Mouse (Mus musculus) gastrocnemius, adult 2 months (tissue): Measurements from ENCODE around the gene Tbx3. TPM values are rescaled to one million over a fixed set of nuclear protein-coding genes. Genes with fewer than 3 reads are reported as not detected.

Experiments
- DNase-seq: peaks from one replicate; pipeline ENCODE4 v3.0.0; 2022
- H3K27ac ChIP-seq: fragments of 200-600 bp; 2 replicates; pipeline ENCODE4 v1.8.1; 2022; ENCODE audit warnings: mild to moderate bottlenecking
- H3K4me3 ChIP-seq: fragments of 200-600 bp; 2 replicates; pipeline ENCODE4 v1.8.1; 2022; ENCODE audit warnings: mild to moderate bottlenecking, moderate library complexity
- CTCF ChIP-seq: fragments of 200-600 bp; IDR thresholded peaks from 2 replicates; pipeline ENCODE4 v1.8.1; 2022; ENCODE audit warnings: antibody characterized with exemption, mild to moderate bottlenecking, moderate library complexity
- intact Hi-C: fragments of 180-260 bp; cut with DNase I; formaldehyde crosslinking; loops from one replicate; pipeline ENCODE4 v1.15.1; 2025
- total RNA-seq, 2 experiments: library from RNA; stranded (reverse); gene quantifications; 2 replicates each; pipeline ENCODE4 v1.2.3; 2021

The Tbx3 gene
- total RNA-seq, 2 experiments from 2014 or later: 3.9 to 7.7 TPM

GRCm38 (mm10) chr5:119683861-119684260 is 13.4 kb downstream of the Tbx3 start:
- no peak overlapping the region for H3K27ac ChIP-seq
- DNase-seq: no peak
- no peak for TF ChIP-seq CTCF
- intact Hi-C loops: no loop called here
- no peak overlapping the region for H3K4me3 ChIP-seq

GRCm38 (mm10) chr5:119684701-119685391 is 14.4 kb downstream of the Tbx3 start:
- peak overlapping the region; percentile 0; the same call in 1 of the 2 replicates for H3K4me3 ChIP-seq
- H3K27ac ChIP-seq: no peak overlapping the region
- intact Hi-C loops: no loop called here
- no peak for DNase-seq
- TF ChIP-seq CTCF: no peak

DNA sequence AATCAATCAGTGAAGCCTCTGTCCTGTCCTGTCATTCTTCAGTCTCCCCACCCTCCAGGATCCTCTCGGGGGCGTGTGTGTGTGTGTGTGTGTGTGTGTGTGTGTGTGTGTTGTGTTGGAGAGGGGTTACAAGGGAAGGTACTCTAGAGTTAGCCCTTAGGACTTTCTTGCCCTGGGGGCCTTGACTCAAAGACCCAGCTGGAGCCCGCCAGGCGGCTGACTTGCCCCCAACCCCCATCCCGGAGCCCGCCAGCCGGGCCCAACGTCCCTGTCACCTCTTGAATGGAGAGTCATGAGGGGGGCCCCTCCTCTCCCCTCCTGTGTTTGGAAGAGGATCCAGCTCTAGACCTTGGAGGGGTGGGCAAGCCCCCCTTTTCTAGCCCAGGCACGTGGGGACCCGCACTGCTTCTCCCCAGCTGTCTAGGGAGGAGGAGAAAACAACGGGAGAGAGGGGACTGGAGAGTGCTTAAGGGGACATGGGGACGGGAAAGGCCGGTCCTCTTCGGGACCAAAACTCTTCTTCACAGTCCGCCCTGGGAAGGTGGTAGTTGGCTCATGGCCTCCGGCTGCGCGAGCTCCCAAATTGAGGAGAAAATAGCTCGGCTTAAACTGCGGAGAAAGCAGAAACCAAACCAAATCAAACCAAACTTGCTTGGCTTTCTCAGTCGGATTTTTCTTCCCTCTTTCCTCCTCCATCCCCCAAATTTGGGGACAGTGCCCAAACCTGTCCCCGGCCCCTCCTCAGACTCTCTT is 15.2 kb downstream of the Tbx3 start:
- peak overlapping the region; percentile 72 for H3K27ac ChIP-seq
- intact Hi-C loops: no loop called here

DNA sequence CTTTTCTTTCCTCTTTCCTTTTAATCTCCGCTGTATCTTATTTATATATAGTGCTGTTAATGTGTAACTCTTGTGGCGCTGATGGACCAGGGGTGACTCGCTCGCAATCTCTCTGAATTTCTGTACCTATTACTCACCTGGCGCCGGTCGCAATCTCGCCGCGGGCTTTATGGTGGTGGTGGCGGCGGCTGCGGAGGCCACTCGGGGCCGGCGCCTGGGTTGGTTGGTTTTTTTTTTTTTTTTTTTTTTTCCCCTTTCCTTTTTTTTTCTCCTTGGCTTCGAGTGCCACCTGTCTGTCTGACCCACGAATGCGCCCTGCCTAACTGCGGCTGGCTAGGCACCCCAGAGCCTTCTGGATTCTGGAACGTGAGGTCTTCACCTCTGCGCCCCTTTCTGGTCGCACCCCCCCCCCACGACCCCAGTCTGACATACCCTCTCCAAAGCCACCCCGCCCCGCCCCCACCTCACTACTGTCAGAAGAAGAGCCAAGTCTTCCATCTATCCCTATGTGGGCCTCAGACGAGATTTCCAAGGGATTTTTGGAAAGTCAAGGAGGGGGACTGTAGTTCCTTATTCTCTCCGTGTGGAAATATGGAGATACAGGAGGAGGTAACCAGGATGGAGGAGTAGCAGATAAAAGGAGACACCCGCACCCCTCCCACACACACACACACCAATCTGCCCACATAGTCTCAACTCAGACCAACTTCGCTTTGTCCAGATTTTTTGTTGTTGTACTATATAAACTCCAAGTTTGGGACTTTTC is 15.9 kb downstream of the Tbx3 start:
- peak; percentile 64 for TF ChIP-seq CTCF
- intact Hi-C loops: no loop called here
- peak; percentile 48 for DNase-seq
- H3K4me3 ChIP-seq: peak overlapping the region; percentile 72
- peak overlapping the region; percentile 72 for H3K27ac ChIP-seq

More for the DNA sequence above, 15.2 kb downstream of the Tbx3 start:
- DNase-seq: no peak
- TF ChIP-seq CTCF: no peak
- H3K4me3 ChIP-seq: peak overlapping the region; percentile 72

- intact Hi-C loops: no loop called here
- peak; percentile 30 for DNase-seq
- no peak overlapping the region for H3K4me3 ChIP-seq
- no peak overlapping the region for H3K27ac ChIP-seq
- TF ChIP-seq CTCF: no peak
Observed at GRCm38 (mm10) chr5:119687005-119687855, 16.8 kb downstream of the Tbx3 start.

GRCm38 (mm10) chr5:119687856-119688206 is 17.4 kb downstream of the Tbx3 start:
- Histone ChIP-seq H3K27ac (no peak overlapping the region), H3K4me3 (no peak overlapping the region)
- no peak for TF ChIP-seq CTCF
- intact Hi-C loops: no loop called here
- no peak for DNase-seq

GRCm38 (mm10) chr5:119688306-119688705 is 17.8 kb downstream of the Tbx3 start:
- intact Hi-C loops: no loop called here
- Histone ChIP-seq H3K4me3 (no peak overlapping the region), H3K27ac (no peak overlapping the region)
- no peak for TF ChIP-seq CTCF
- DNase-seq: no peak

GRCm38 (mm10) chr5:119688914-119689420 is 18.5 kb downstream of the Tbx3 start:
- no peak overlapping the region for H3K27ac ChIP-seq
- H3K4me3 ChIP-seq: no peak overlapping the region
- TF ChIP-seq CTCF: no peak
- intact Hi-C loops: no loop called here
- no peak for DNase-seq

DNA sequence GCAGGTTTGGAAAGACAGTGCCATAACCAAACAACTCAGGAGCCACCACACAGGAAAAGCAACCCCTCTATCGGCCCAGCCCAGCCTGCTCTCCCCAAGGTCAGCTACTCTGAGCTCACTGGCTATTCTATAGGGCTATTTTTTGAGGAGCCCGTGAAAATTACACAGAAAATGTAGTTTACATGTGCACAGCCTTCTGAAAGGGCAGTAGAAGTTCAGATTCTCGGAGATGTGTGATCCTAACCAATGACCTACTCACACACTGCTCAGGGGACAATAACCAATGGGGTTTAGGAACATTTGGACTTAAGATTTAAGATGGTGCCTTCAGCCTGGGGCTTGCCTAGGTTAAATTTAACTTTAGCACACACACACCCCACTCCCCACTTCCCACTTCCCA is 19.0 kb downstream of the Tbx3 start:
- Histone ChIP-seq H3K4me3 (no peak overlapping the region), H3K27ac (no peak overlapping the region)
- TF ChIP-seq CTCF: no peak
- intact Hi-C loops: no loop called here
- DNase-seq: no peak

GRCm38 (mm10) chr5:119691075-119691474 is 20.6 kb downstream of the Tbx3 start:
- peak; percentile 81 for DNase-seq
- TF ChIP-seq CTCF: peak; percentile 97
- intact Hi-C loops: loop anchor here (1.0 to 2.0 kb wide), 2 partner anchors 812 to 910 kb away; no protein-coding TSS in a partner anchor
- Histone ChIP-seq H3K27ac (no peak overlapping the region), H3K4me3 (no peak overlapping the region)

DNA sequence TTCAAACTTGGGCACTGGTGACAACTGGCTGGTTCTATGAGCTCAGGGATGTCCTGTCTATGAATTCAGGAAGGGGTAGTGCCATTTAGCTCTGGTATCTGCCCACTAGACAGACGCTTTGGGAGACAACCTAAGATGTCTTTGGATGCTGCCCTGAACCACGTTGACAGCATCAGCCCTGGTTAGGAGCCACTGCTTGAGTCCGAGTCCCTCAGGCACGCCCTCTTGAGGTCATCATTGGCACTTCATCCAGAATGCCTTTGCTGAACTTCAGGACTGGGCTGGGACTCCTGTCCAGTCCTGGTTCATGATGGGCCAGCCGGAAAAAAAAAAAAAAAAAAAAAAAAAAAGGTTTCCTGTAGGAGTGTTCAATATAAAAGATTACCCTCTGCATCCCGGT is 22.0 kb downstream of the Tbx3 start:
- intact Hi-C loops: no loop called here
- peak; percentile 33; the same call in 1 of the 2 replicates for TF ChIP-seq CTCF
- H3K4me3 ChIP-seq: no peak overlapping the region
- H3K27ac ChIP-seq: no peak overlapping the region
- DNase-seq: no peak

DNA sequence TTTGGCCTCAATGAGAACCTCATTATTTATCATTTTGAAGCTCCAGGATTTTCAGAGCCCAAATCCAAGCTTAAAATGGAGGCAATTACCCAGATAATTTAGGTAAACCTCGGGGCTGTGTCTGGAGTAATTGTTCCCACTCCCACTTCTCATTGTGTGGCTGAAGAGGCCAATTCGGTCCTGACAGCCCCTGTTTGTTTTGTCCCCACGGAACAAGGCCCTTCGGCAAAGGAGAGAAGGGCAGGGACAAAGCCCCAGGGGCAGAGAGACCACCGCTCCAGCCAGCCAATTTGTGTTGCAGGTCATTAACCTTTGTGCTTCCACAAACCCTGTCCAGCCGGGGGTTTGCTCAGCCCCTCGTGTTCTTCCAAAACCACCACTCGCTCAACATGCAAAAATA is 24.4 kb downstream of the Tbx3 start:
- DNase-seq: no peak
- no peak overlapping the region for H3K27ac ChIP-seq
- no peak for TF ChIP-seq CTCF
- intact Hi-C loops: no loop called here
- no peak overlapping the region for H3K4me3 ChIP-seq
